Mouse (Mus musculus) C2C12 (cell line): ENCODE results near the gene C4b.

ENCODE experiments used
- CTCF ChIP-seq: IDR thresholded peaks from one replicate; pipeline ENCODE4 v1.5.1; 2011; ENCODE audit not compliant: control insufficient read depth, insufficient read depth, insufficient read length
- MAX ChIP-seq: IDR thresholded peaks from one replicate; pipeline ENCODE4 v1.6.1; 2011; ENCODE audit warnings: mild to moderate bottlenecking, control low read depth
- MYOD1 ChIP-seq: IDR thresholded peaks from one replicate; pipeline ENCODE4 v1.6.1; 2011; ENCODE audit warnings: low read depth; ENCODE audit not compliant: control insufficient read depth, insufficient read length
- MYOG ChIP-seq: IDR thresholded peaks from one replicate; pipeline ENCODE4 v1.6.1; 2011; ENCODE audit not compliant: control insufficient read depth, insufficient read length; ENCODE audit errors: extremely low read depth
- USF1 ChIP-seq: IDR thresholded peaks from one replicate; pipeline ENCODE4 v1.6.1; 2011; ENCODE audit warnings: low read depth, mild to moderate bottlenecking, control low read depth, moderate library complexity

GRCm38 (mm10) chr17:34688889-34689288, 54.8 kb downstream of the C4b start:
- TF ChIP-seq MYOG: no peak
- TF ChIP-seq CTCF: no peak
- TF ChIP-seq MAX: no peak
- no peak for TF ChIP-seq USF1
- no peak for TF ChIP-seq MYOD1
